Mouse (Mus musculus): Measurements from ENCODE around the gene Cyfip2. TPM values are rescaled to one million over a fixed set of nuclear protein-coding genes. Genes with fewer than 3 reads are reported as not detected.
"Not testable (repeated sequence)": the region's sequence is repeated elsewhere in the genome, so short reads cannot be mapped to it uniquely, and the experiment has no call there.

Cyfip2 gene
- total RNA-seq, 2 experiments from 2014 or later: 536 to 551 TPM

GRCm38 (mm10) chr11:46201636-46202546, 110.8 kb downstream of the Cyfip2 start:
- peak; percentile 78 to 85 for DNase-seq (ENCODE audit: low spot score in 2 of 2)

GRCm38 (mm10) chr11:46200664-46201063, 112.0 kb downstream of the Cyfip2 start:
- DNase-seq (ENCODE audit: low spot score in 2 of 2): no peak

GRCm38 (mm10) chr11:46194175-46194574, 118.5 kb downstream of the Cyfip2 start:
- DNase-seq (ENCODE audit: low spot score in 2 of 2): no peak

GRCm38 (mm10) chr11:46188283-46188682, 124.4 kb downstream of the Cyfip2 start:
- no peak for DNase-seq (ENCODE audit: low spot score in 2 of 2)

GRCm38 (mm10) chr11:46185486-46185885, 127.2 kb downstream of the Cyfip2 start:
- peak in 1 of 2 experiments; percentile 49 for DNase-seq (ENCODE audit: low spot score in 2 of 2)

- DNase-seq (ENCODE audit: low spot score in 2 of 2): no peak
Measured at GRCm38 (mm10) chr11:46184946-46185345, 127.7 kb downstream of the Cyfip2 start.

- not testable (repeated sequence) for DNase-seq (ENCODE audit: low spot score in 2 of 2)
Measured at GRCm38 (mm10) chr11:46182031-46182430, 130.6 kb downstream of the Cyfip2 start.

- no peak for DNase-seq (ENCODE audit: low spot score in 2 of 2)
Measured at GRCm38 (mm10) chr11:46177246-46178043, 135.2 kb downstream of the Cyfip2 start.

GRCm38 (mm10) chr11:46176155-46176554, 136.5 kb downstream of the Cyfip2 start:
- no peak for DNase-seq (ENCODE audit: low spot score in 2 of 2)

GRCm38 (mm10) chr11:46172128-46172527, 140.5 kb downstream of the Cyfip2 start:
- DNase-seq (ENCODE audit: low spot score in 2 of 2): no peak

- DNase-seq (ENCODE audit: low spot score in 2 of 2): peak; percentile 4 to 27
Measured at GRCm38 (mm10) chr11:46169908-46170307, 142.8 kb downstream of the Cyfip2 start.

GRCm38 (mm10) chr11:46168506-46168905, 144.2 kb downstream of the Cyfip2 start:
- no peak for DNase-seq (ENCODE audit: low spot score in 2 of 2)

GRCm38 (mm10) chr11:46165866-46166585, 146.6 kb downstream of the Cyfip2 start, which contains the start of gene Nipal4:
Gene Nipal4, minus strand, starts transcription at chr11:46166508.
- no peak for DNase-seq (ENCODE audit: low spot score in 2 of 2)

- DNase-seq (ENCODE audit: low spot score in 2 of 2): no peak
Measured at GRCm38 (mm10) chr11:46157462-46157861, 155.2 kb downstream of the Cyfip2 start.

- DNase-seq (ENCODE audit: low spot score in 2 of 2): peak in 1 of 2 experiments; percentile 25
Measured at GRCm38 (mm10) chr11:46156945-46157344, 155.7 kb downstream of the Cyfip2 start.

- no peak for DNase-seq (ENCODE audit: low spot score in 2 of 2)
Measured at GRCm38 (mm10) chr11:46146619-46147018, 166.0 kb downstream of the Cyfip2 start.

GRCm38 (mm10) chr11:46145163-46145875, 167.3 kb downstream of the Cyfip2 start:
- DNase-seq (ENCODE audit: low spot score in 2 of 2): no peak
